Mouse (Mus musculus) megakaryocyte, embryonic 14.5 days (primary cell): Measurements from ENCODE around the gene Tmprss15.

ENCODE experiments used
- FLI1 ChIP-seq: IDR thresholded peaks from 2 replicates; pipeline ENCODE4 v1.6.1; 2012; ENCODE audit warnings: low read length, inconsistent platforms, mixed read lengths
- GATA1 ChIP-seq: IDR thresholded peaks from 3 replicates; pipeline ENCODE4 v1.6.1; 2012; ENCODE audit warnings: mixed read lengths, low read length, inconsistent platforms, borderline replicate concordance

DNA sequence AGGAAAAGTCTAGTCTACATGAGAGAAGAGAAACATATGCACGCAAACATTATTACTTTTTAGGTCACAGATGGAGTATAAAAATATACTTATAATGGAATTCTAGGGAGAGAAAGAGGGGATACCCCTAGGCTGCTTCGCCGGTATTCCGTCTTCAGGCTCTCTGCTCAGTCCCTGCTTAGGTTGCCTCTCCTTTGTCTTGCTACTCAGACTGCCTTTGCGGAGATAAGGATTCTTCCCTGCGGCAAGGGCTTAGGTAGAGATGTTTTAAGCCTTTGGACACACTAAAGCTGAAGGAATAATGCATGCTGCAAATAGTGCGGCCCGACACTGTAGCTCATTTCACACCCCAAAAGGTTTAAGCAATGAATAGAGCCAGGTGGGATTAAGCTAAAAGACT, 114.5 kb downstream of the Tmprss15 start:
- TF ChIP-seq GATA1, result no peak
- TF ChIP-seq FLI1, result no peak
